Mouse (Mus musculus) MEL (cell line): ENCODE measurements around the gene Rffl. TPM values are rescaled to one million over a fixed set of nuclear protein-coding genes. Genes with fewer than 3 reads are reported as not detected.

Source experiments
- DNase-seq: peaks from one replicate; pipeline ENCODE4 v3.0.0; 2011; ENCODE audit warnings: low read depth, low spot score
- H3K27ac ChIP-seq: 2 replicates; pipeline ENCODE4 v1.5.1; 2012; ENCODE audit warnings: low read depth, mild to moderate bottlenecking, control low read depth, low read length, moderate library complexity; ENCODE audit not compliant: control insufficient read depth
- H3K27me3 ChIP-seq, 2 experiments: fragments of 150-350 bp in 1 of 2; sonication (generic) in 1 of 2; 2 replicates each; pipeline ENCODE4 v1.6.1; 2012; ENCODE audit warnings: low read length in 2 of 2, mild to moderate bottlenecking in 2 of 2, improper control_type of control experiment in 1 of 2, moderate library complexity in 1 of 2; ENCODE audit not compliant: insufficient read depth in 2 of 2, control insufficient read depth in 1 of 2
- H3K36me3 ChIP-seq, 2 experiments: 2 replicates each; pipeline ENCODE4 v1.6.1; 2012 to 2014; ENCODE audit warnings: low read length in 2 of 2, improper control_type of control experiment in 1 of 2, inconsistent platforms in 1 of 2, mild to moderate bottlenecking in 1 of 2; ENCODE audit not compliant: insufficient read depth in 2 of 2, control insufficient read depth in 1 of 2
- H3K4me1 ChIP-seq, 2 experiments: fragments of 150-350 bp in 1 of 2; sonication (generic) in 1 of 2; 2 replicates each; pipeline ENCODE4 v1.6.1; 2012; ENCODE audit warnings: low read length in 2 of 2, improper control_type of control experiment in 1 of 2, mild to moderate bottlenecking in 1 of 2; ENCODE audit not compliant: insufficient read depth in 2 of 2, control insufficient read depth in 1 of 2
- H3K4me3 ChIP-seq, 2 experiments: fragments of 150-350 bp in 1 of 2; sonication (generic) in 1 of 2; 2 replicates each; pipeline ENCODE4 v1.5.1; 2012; ENCODE audit warnings: low read depth in 2 of 2, low read length in 2 of 2, mild to moderate bottlenecking in 2 of 2, moderate library complexity in 2 of 2, control low read depth in 1 of 2, improper control_type of control experiment in 1 of 2; ENCODE audit not compliant: control insufficient read depth in 1 of 2, insufficient read depth in 1 of 2
- H3K79me2 ChIP-seq: 2 replicates; pipeline ENCODE4 v1.6.1; 2012; ENCODE audit warnings: mild to moderate bottlenecking, low read length, moderate library complexity; ENCODE audit not compliant: control insufficient read depth, poor library complexity, insufficient read depth
- H3K9ac ChIP-seq: 2 replicates; pipeline ENCODE4 v1.6.1; 2012; ENCODE audit warnings: low read depth, mild to moderate bottlenecking, control low read depth, low read length, moderate library complexity; ENCODE audit not compliant: control insufficient read depth, poor library complexity, severe bottlenecking
- H3K9me3 ChIP-seq: fragments of 150-350 bp; sonication (generic); replicated peaks from 2 replicates; pipeline ENCODE4 v1.6.1; 2012; ENCODE audit warnings: mild to moderate bottlenecking, low read length, improper control_type of control experiment, moderate library complexity; ENCODE audit not compliant: insufficient read depth
- BHLHE40 ChIP-seq: IDR thresholded peaks from 2 replicates; pipeline ENCODE4 v1.6.1; 2012; ENCODE audit warnings: low read depth, mild to moderate bottlenecking, inconsistent platforms, low read length, improper control_type of control experiment, borderline replicate concordance
- CHD1 ChIP-seq: IDR thresholded peaks from 2 replicates; pipeline ENCODE4 v1.6.1; 2012; ENCODE audit warnings: low read depth, mild to moderate bottlenecking, inconsistent platforms, low read length, improper control_type of control experiment
- CHD2 ChIP-seq: IDR thresholded peaks from 2 replicates; pipeline ENCODE4 v1.6.1; 2011; ENCODE audit warnings: low read length, improper control_type of control experiment
- E2F4 ChIP-seq: IDR thresholded peaks from 2 replicates; pipeline ENCODE4 v1.6.1; 2011; ENCODE audit warnings: low read depth, low read length, improper control_type of control experiment, borderline replicate concordance
- GABPA ChIP-seq: IDR thresholded peaks from 2 replicates; pipeline ENCODE4 v1.6.1; 2012; ENCODE audit warnings: low read depth, mild to moderate bottlenecking, inconsistent platforms, low read length, improper control_type of control experiment, moderate library complexity
- GATA1 ChIP-seq: IDR thresholded peaks from 2 replicates; pipeline ENCODE4 v1.6.1; 2011; ENCODE audit warnings: low read depth, low read length, improper control_type of control experiment
- KAT2A ChIP-seq: conservative IDR thresholded peaks from 2 replicates; pipeline ENCODE4 v1.6.1; 2012; ENCODE audit warnings: low read depth, low read length, improper control_type of control experiment, inconsistent platforms
- MAX ChIP-seq: IDR thresholded peaks from 2 replicates; pipeline ENCODE4 v1.6.1; 2011; ENCODE audit warnings: low read length, improper control_type of control experiment
- MEF2A ChIP-seq: IDR thresholded peaks from 2 replicates; pipeline ENCODE4 v1.6.1; 2014; ENCODE audit warnings: low read depth, mild to moderate bottlenecking, inconsistent platforms, low read length, improper control_type of control experiment; ENCODE audit not compliant: poor library complexity, insufficient replicate concordance, severe bottlenecking; ENCODE audit errors: extremely low read depth
- MYB ChIP-seq: IDR thresholded peaks from 2 replicates; pipeline ENCODE4 v1.6.1; 2011; ENCODE audit warnings: mild to moderate bottlenecking, low read depth, low read length, improper control_type of control experiment
- NRF1 ChIP-seq: IDR thresholded peaks from 2 replicates; pipeline ENCODE4 v1.6.1; 2014; ENCODE audit warnings: low read depth, mild to moderate bottlenecking, inconsistent platforms, low read length, improper control_type of control experiment, moderate library complexity; ENCODE audit not compliant: poor library complexity, insufficient read depth, severe bottlenecking
- SIN3A ChIP-seq: IDR thresholded peaks from 2 replicates; pipeline ENCODE4 v1.6.1; 2012; ENCODE audit warnings: low read length, improper control_type of control experiment, inconsistent platforms
- TCF12 ChIP-seq: IDR thresholded peaks from 2 replicates; pipeline ENCODE4 v1.6.1; 2014; ENCODE audit warnings: low read depth, mild to moderate bottlenecking, inconsistent platforms, low read length, improper control_type of control experiment, moderate library complexity
- USF1 ChIP-seq: IDR thresholded peaks from 2 replicates; pipeline ENCODE4 v1.6.1; 2014; ENCODE audit warnings: low read depth, mild to moderate bottlenecking, inconsistent platforms, low read length, improper control_type of control experiment, moderate library complexity
- ZKSCAN1 ChIP-seq: IDR thresholded peaks from 2 replicates; pipeline ENCODE4 v1.6.1; 2012; ENCODE audit warnings: low read depth, mild to moderate bottlenecking, inconsistent platforms, low read length, improper control_type of control experiment, moderate library complexity
- ZNF384 ChIP-seq: IDR thresholded peaks from 2 replicates; pipeline ENCODE4 v1.6.1; 2012; ENCODE audit warnings: low read depth, mild to moderate bottlenecking, inconsistent platforms, low read length, improper control_type of control experiment
- polyA plus RNA-seq, 2 experiments: library from polyadenylated mRNA; stranded (reverse) in 1 of 2; unstranded in 1 of 2; fragments of >175 nt in 1 of 2; fragments of >200 nt in 1 of 2; gene quantifications; 2 replicates each; pipeline versions ENCODE4 v1.2.1 to v1.2.4; 2012; ENCODE audit warnings: low replicate concordance in 2 of 2, low read depth in 1 of 2; ENCODE audit not compliant: insufficient read length in 2 of 2, insufficient read depth in 1 of 2, missing spikeins in 1 of 2
- total RNA-seq: library from RNA; depleted of rRNA; stranded (reverse); fragments of 300-350 nt; gene quantifications from 2 replicates; pipeline ENCODE4 v1.2.3, GENCODE M21; 2012

The Rffl gene
- total and polyA plus RNA-seq, 3 experiments: 15.2 to 17.8 TPM; not detected in 1

DNA sequence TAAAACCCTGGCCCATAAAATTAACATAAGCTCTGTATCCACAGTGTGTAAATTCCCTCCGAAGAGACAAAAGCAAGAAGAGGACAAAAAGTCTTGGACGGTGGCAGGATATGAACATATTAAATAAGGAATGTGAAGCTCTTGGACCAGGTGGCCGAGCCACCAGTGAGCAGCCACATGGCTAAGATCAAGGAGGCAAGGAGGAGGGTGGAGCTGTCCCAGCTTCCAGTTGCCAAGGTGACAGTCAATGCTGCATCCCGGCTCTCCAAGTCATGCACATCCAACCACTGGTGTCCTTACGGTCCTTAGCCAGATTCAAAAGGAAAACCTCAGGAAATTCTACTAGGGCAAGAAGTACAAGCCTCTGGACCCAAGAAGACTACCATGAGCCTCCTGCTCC is 32.5 kb downstream of the Rffl start (continued):
- no peak for TF ChIP-seq NRF1

DNA sequence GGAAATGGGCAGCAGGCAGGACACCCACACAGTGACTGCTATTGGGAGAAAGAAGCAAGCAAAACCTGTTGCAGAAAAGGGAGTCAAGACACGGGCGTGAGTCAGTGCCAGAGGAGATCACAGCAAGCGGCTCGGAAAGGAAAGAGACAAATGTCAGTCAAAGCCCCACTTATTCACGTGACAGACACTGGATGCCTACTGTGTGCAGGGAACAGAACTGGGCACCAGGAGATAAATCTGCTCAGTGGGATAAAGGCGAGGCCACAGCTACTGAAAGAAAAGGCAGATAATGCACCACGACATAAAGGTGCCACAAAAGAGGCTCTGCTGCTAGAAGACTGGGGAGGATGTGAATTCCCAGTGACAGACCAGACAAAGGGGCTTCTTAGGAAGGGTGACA is 33.2 kb downstream of the Rffl start:
- H3K9ac ChIP-seq: no peak overlapping the region
- H3K4me1 ChIP-seq: peaks cover 7 to 10% of the 10 kb centered on the region in 2 experiments
- peaks cover 2 to 7% of the 10 kb centered on the region in 2 experiments; a peak in 3 of 4 replicates for H3K36me3 ChIP-seq

DNA sequence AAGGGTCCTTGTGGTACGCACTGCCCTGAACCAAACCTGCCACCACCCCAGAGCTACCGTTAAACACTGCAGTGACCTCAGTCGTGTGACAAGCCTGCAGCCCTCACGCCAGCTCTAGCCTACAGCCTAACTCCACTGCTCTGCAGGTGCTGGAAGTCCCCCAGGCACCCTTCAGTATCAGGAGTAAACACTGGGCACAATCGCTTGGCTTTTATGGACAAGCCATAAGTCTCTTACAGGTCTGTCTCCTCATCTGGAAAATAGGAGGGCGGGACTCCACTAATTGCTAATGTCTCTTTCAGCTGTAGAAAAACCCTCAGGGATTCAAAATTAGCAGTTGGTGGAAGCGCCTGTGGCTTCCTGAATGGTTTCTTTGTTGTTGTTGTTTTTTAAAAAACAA is 33.8 kb downstream of the Rffl start:
- Histone ChIP-seq H3K9ac (no peak overlapping the region), H3K9me3 (no peaks in the 10 kb centered on the region), H3K4me3 (no peak overlapping the region), H3K4me1 (peaks cover 7 to 14% of the 10 kb centered on the region in 2 experiments), H3K36me3 (peaks cover 2 to 9% of the 10 kb centered on the region in 2 experiments; a peak in 3 of 4 replicates), H3K79me2 (no peaks in the 10 kb centered on the region), H3K27me3 (no peaks in the 10 kb centered on the region), H3K27ac (no peak overlapping the region)
- no peak for DNase-seq
- TF ChIP-seq GABPA (no peak), MEF2A (no peak), TCF12 (no peak), CHD1 (no peak), CHD2 (no peak), USF1 (no peak), BHLHE40 (no peak), ZNF384 (no peak), MAX (no peak), E2F4 (no peak), SIN3A (no peak), MYB (no peak), GATA1 (no peak)

More for the DNA sequence above, 33.2 kb downstream of the Rffl start:
- TF ChIP-seq KAT2A: no peak
- peak; percentile 67; the same call in 1 of the 2 replicates for TF ChIP-seq ZKSCAN1
- Histone ChIP-seq H3K79me2 (no peaks in the 10 kb centered on the region), H3K27me3 (no peaks in the 10 kb centered on the region), H3K4me3 (no peak overlapping the region), H3K9me3 (no peaks in the 10 kb centered on the region), H3K27ac (no peak overlapping the region)
- no peak for DNase-seq
